Mouse (Mus musculus): ENCODE results near the gene Pde1a. TPM values are rescaled to one million over a fixed set of nuclear protein-coding genes. Genes with fewer than 3 reads are reported as not detected.

Pde1a gene
- polyA plus RNA-seq, 1 experiment, result not detected

GRCm38 (mm10) chr2:79815708-79816484, 313.4 kb downstream of the Pde1a start:
- Histone ChIP-seq H3K27me3 (ENCODE audit: control insufficient read depth, insufficient read depth, insufficient read length) (no peaks in the 10 kb centered on the region), H3K79me3 (ENCODE audit: low read depth) (no peaks in the 10 kb centered on the region), H3ac (ENCODE audit: control insufficient read depth, insufficient read length, low read depth) (no peak overlapping the region), H3K79me2 (ENCODE audit: control insufficient read depth, insufficient read depth) (no peaks in the 10 kb centered on the region), H3K36me3 (ENCODE audit: control insufficient read depth, insufficient read depth) (no peaks in the 10 kb centered on the region), H3K4me3 (ENCODE audit: insufficient read depth, poor library complexity, severe bottlenecking) (no peak overlapping the region)
- TF ChIP-seq CTCF (IDR thresholded peaks at IDR 0.05; ENCODE audit: control insufficient read depth, insufficient read depth, insufficient read length), result no peak
- TF ChIP-seq FOSL1 (IDR thresholded peaks at IDR 0.05; ENCODE audit: insufficient read depth, low read length, poor library complexity, severe bottlenecking), result no peak
- TF ChIP-seq USF1 (IDR thresholded peaks at IDR 0.05; ENCODE audit: low read depth), result no peak
- TF ChIP-seq MAX (IDR thresholded peaks at IDR 0.05), result no peak
- TF ChIP-seq MYOD1 (IDR thresholded peaks at IDR 0.05; ENCODE audit: control insufficient read depth, insufficient read length, low read depth), result no peak
- TF ChIP-seq CEBPB (IDR thresholded peaks at IDR 0.05; ENCODE audit: low read depth), result no peak
- TF ChIP-seq MYOG (IDR thresholded peaks at IDR 0.05; ENCODE audit: control insufficient read depth, extremely low read depth, insufficient read length), result no peak

DNA sequence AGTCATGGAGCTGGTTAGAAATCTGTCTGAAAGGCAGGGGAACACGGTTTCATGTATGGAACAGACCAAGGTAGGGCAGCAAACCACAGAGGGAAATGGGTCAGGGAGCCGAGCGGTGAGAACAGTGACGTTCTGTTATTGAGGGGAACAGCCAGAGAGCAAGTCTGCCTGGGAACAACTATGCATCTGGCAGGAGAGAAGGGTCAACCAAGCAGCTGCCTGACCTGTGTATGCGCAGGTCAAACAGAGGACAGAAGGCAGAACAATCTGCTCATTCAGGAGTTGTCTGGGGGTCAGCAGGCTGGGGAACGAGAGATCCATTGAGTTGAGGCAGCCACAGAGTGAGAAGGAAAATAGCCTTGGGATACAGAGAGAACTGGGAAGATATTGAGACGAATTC, 330.6 kb downstream of the Pde1a start:
- H3K36me3 ChIP-seq (ENCODE audit: control insufficient read depth, insufficient read depth), result no peaks in the 10 kb centered on the region
- H3K27me3 ChIP-seq (ENCODE audit: control insufficient read depth, insufficient read depth, insufficient read length), result no peaks in the 10 kb centered on the region
- H3K4me3 ChIP-seq (ENCODE audit: insufficient read depth, poor library complexity, severe bottlenecking), result no peak overlapping the region
- no peaks in the 10 kb centered on the region for H3K79me2 ChIP-seq (ENCODE audit: control insufficient read depth, insufficient read depth)
- H3ac ChIP-seq (ENCODE audit: control insufficient read depth, insufficient read length, low read depth), result no peak overlapping the region
- H3K79me3 ChIP-seq (ENCODE audit: low read depth), result no peaks in the 10 kb centered on the region
- TF ChIP-seq MYOG (IDR thresholded peaks at IDR 0.05; ENCODE audit: control insufficient read depth, extremely low read depth, insufficient read length) (no peak), CEBPB (IDR thresholded peaks at IDR 0.05; ENCODE audit: low read depth) (no peak), MYOD1 (IDR thresholded peaks at IDR 0.05; ENCODE audit: control insufficient read depth, insufficient read length, low read depth) (no peak), USF1 (IDR thresholded peaks at IDR 0.05; ENCODE audit: low read depth) (no peak), MAX (IDR thresholded peaks at IDR 0.05) (no peak), CTCF (IDR thresholded peaks at IDR 0.05; ENCODE audit: control insufficient read depth, insufficient read depth, insufficient read length) (no peak), FOSL1 (IDR thresholded peaks at IDR 0.05; ENCODE audit: insufficient read depth, low read length, poor library complexity, severe bottlenecking) (no peak)

DNA sequence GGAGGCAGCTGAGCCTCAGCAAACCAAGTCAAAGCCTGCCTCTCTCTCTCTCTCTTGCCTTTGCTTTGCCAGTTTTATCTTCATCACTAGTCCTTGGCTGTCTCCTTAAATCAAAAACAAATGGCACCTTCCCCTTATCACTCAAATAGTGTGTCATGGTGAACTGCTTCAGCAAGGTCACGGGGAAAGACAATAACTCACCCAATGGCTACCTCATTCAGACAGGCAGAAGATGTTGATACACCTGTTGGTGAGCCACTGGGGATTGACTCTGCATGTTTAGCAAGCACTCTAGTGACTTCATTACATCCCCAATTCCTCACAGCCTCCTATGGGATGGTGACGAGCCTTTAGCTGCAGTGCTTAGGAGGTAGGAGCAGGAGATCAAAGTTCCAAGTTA, 331.8 kb downstream of the Pde1a start:
- no peaks in the 10 kb centered on the region for H3K27me3 ChIP-seq (ENCODE audit: control insufficient read depth, insufficient read depth, insufficient read length)
- no peak overlapping the region for H3ac ChIP-seq (ENCODE audit: control insufficient read depth, insufficient read length, low read depth)
- H3K79me2 ChIP-seq (ENCODE audit: control insufficient read depth, insufficient read depth), result no peaks in the 10 kb centered on the region
- no peaks in the 10 kb centered on the region for H3K79me3 ChIP-seq (ENCODE audit: low read depth)
- H3K36me3 ChIP-seq (ENCODE audit: control insufficient read depth, insufficient read depth), result no peaks in the 10 kb centered on the region
- H3K4me3 ChIP-seq (ENCODE audit: insufficient read depth, poor library complexity, severe bottlenecking), result no peak overlapping the region
- no peak for TF ChIP-seq CEBPB (IDR thresholded peaks at IDR 0.05; ENCODE audit: low read depth)

GRCm38 (mm10) chr2:79793186-79793585, 336.1 kb downstream of the Pde1a start:
- no peak for TF ChIP-seq MYOG (IDR thresholded peaks at IDR 0.05; ENCODE audit: control insufficient read depth, extremely low read depth, insufficient read length)
- no peak for TF ChIP-seq USF1 (IDR thresholded peaks at IDR 0.05; ENCODE audit: low read depth)
- no peak for TF ChIP-seq FOSL1 (IDR thresholded peaks at IDR 0.05; ENCODE audit: insufficient read depth, low read length, poor library complexity, severe bottlenecking)
- TF ChIP-seq MYOD1 (IDR thresholded peaks at IDR 0.05; ENCODE audit: control insufficient read depth, insufficient read length, low read depth), result no peak
- no peak for TF ChIP-seq MAX (IDR thresholded peaks at IDR 0.05)
- TF ChIP-seq CTCF (IDR thresholded peaks at IDR 0.05; ENCODE audit: control insufficient read depth, insufficient read depth, insufficient read length), result no peak
- no peak for TF ChIP-seq CEBPB (IDR thresholded peaks at IDR 0.05; ENCODE audit: low read depth)
- Histone ChIP-seq H3ac (ENCODE audit: control insufficient read depth, insufficient read length, low read depth) (no peak overlapping the region), H3K79me3 (ENCODE audit: low read depth) (no peaks in the 10 kb centered on the region), H3K79me2 (ENCODE audit: control insufficient read depth, insufficient read depth) (no peaks in the 10 kb centered on the region), H3K36me3 (ENCODE audit: control insufficient read depth, insufficient read depth) (no peaks in the 10 kb centered on the region), H3K27me3 (ENCODE audit: control insufficient read depth, insufficient read depth, insufficient read length) (no peaks in the 10 kb centered on the region), H3K4me3 (ENCODE audit: insufficient read depth, poor library complexity, severe bottlenecking) (no peak overlapping the region)

GRCm38 (mm10) chr2:79786467-79786866, 342.8 kb downstream of the Pde1a start:
- no peak overlapping the region for H3K4me3 ChIP-seq (ENCODE audit: insufficient read depth, poor library complexity, severe bottlenecking)
- no peaks in the 10 kb centered on the region for H3K79me2 ChIP-seq (ENCODE audit: control insufficient read depth, insufficient read depth)
- H3ac ChIP-seq (ENCODE audit: control insufficient read depth, insufficient read length, low read depth), result no peak overlapping the region
- no peaks in the 10 kb centered on the region for H3K79me3 ChIP-seq (ENCODE audit: low read depth)
- no peaks in the 10 kb centered on the region for H3K36me3 ChIP-seq (ENCODE audit: control insufficient read depth, insufficient read depth)
- TF ChIP-seq MYOG (IDR thresholded peaks at IDR 0.05; ENCODE audit: control insufficient read depth, extremely low read depth, insufficient read length) (no peak), CEBPB (IDR thresholded peaks at IDR 0.05; ENCODE audit: low read depth) (no peak), MAX (IDR thresholded peaks at IDR 0.05) (no peak), CTCF (IDR thresholded peaks at IDR 0.05; ENCODE audit: control insufficient read depth, insufficient read depth, insufficient read length) (no peak), FOSL1 (IDR thresholded peaks at IDR 0.05; ENCODE audit: insufficient read depth, low read length, poor library complexity, severe bottlenecking) (no peak), USF1 (IDR thresholded peaks at IDR 0.05; ENCODE audit: low read depth) (no peak), MYOD1 (IDR thresholded peaks at IDR 0.05; ENCODE audit: control insufficient read depth, insufficient read length, low read depth) (no peak)
- H3K27me3 ChIP-seq (ENCODE audit: control insufficient read depth, insufficient read depth, insufficient read length), result no peaks in the 10 kb centered on the region
